Mouse (Mus musculus): ENCODE data around the gene Brinp3.
"Not testable (repeated sequence)": the region's sequence is repeated elsewhere in the genome, so short reads cannot be mapped to it uniquely, and the experiment has no call there.

Gene Brinp3

GRCm38 (mm10) chr1:146494681-146495331 lies at the start of gene Brinp3:
TSS of gene Brinp3 (plus strand) at chr1:146494760.
- no peak for DNase-seq

- DNase-seq = no peak
Measured at GRCm38 (mm10) chr1:146494221-146494620, 339 bp upstream of the Brinp3 start.

GRCm38 (mm10) chr1:146495386-146495785 lies 826 bp downstream of the Brinp3 start:
- DNase-seq = no peak

- no peak for DNase-seq
Measured at GRCm38 (mm10) chr1:146497381-146498081, 3.0 kb downstream of the Brinp3 start.

GRCm38 (mm10) chr1:146498085-146498779 lies 3.7 kb downstream of the Brinp3 start:
- no peak for DNase-seq

GRCm38 (mm10) chr1:146498780-146499114 lies 4.2 kb downstream of the Brinp3 start:
- DNase-seq = no peak

- DNase-seq = no peak
Measured at GRCm38 (mm10) chr1:146515377-146515776, 20.8 kb downstream of the Brinp3 start.

- DNase-seq = no peak
Measured at GRCm38 (mm10) chr1:146523727-146524573, 29.4 kb downstream of the Brinp3 start.

GRCm38 (mm10) chr1:146528572-146528971 lies 34.0 kb downstream of the Brinp3 start:
- no peak for DNase-seq

- DNase-seq = no peak
Measured at GRCm38 (mm10) chr1:146546847-146547428, 52.4 kb downstream of the Brinp3 start.

- no peak for DNase-seq
Measured at GRCm38 (mm10) chr1:146556982-146557381, 62.4 kb downstream of the Brinp3 start.

- no peak for DNase-seq
Measured at GRCm38 (mm10) chr1:146562144-146562543, 67.6 kb downstream of the Brinp3 start.

- DNase-seq = no peak
Measured at GRCm38 (mm10) chr1:146584181-146584580, 89.6 kb downstream of the Brinp3 start.

- no peak for DNase-seq
Measured at GRCm38 (mm10) chr1:146632895-146633294, 138.3 kb downstream of the Brinp3 start.

- DNase-seq = no peak
Measured at GRCm38 (mm10) chr1:146657214-146657613, 162.7 kb downstream of the Brinp3 start.

- no peak for DNase-seq
Measured at GRCm38 (mm10) chr1:146700724-146701123, 206.2 kb downstream of the Brinp3 start.

- no peak for DNase-seq
Measured at GRCm38 (mm10) chr1:146719556-146719955, 225.0 kb downstream of the Brinp3 start.

GRCm38 (mm10) chr1:146724784-146725513 lies 230.4 kb downstream of the Brinp3 start:
- DNase-seq = not testable (repeated sequence)

- no peak for DNase-seq
Measured at GRCm38 (mm10) chr1:146751066-146751465, 256.5 kb downstream of the Brinp3 start.

GRCm38 (mm10) chr1:146783259-146783658 lies 288.7 kb downstream of the Brinp3 start:
- no peak for DNase-seq

- no peak for DNase-seq
Measured at GRCm38 (mm10) chr1:146787236-146787635, 292.7 kb downstream of the Brinp3 start.

GRCm38 (mm10) chr1:146792826-146793225 lies 298.3 kb downstream of the Brinp3 start:
- DNase-seq = no peak
